Mouse (Mus musculus): ENCODE data around the gene Olfr1106.

Gene Olfr1106

GRCm38 (mm10) chr2:87052173-87052572 lies at the start of gene Olfr1106:
Olfr1106 (minus strand) TSS chr2:87052273.
- Histone ChIP-seq H3K9me3 (ENCODE audit: low read length) (no peaks in the 10 kb centered on the region), H3K4me1 (replicated peaks; ENCODE audit: low read depth, low read length) (no peaks in the 10 kb centered on the region), H3K36me3 (ENCODE audit: insufficient read depth, low read length) (no peaks in the 10 kb centered on the region), H3K27me3 (ENCODE audit: insufficient read depth, low read length) (no peaks in the 10 kb centered on the region), H3K4me3 (replicated peaks; ENCODE audit: low read length) (no peak within 1 kb of the TSS)
- TF ChIP-seq POU5F1 (IDR thresholded peaks at IDR 0.05; ENCODE audit: borderline replicate concordance, low read length) (no peak), CTCF (conservative IDR thresholded peaks at IDR 0.05; ENCODE audit: low read length) (no peak)

GRCm38 (mm10) chr2:87095908-87096307 lies 43.8 kb upstream of the Olfr1106 start, which contains the start of gene Olfr1109:
Olfr1109 (minus strand) TSS chr2:87096008.
- Histone ChIP-seq H3K4me1 (replicated peaks; ENCODE audit: low read depth, low read length) (no peaks in the 10 kb centered on the region), H3K4me3 (replicated peaks; ENCODE audit: low read length) (no peak within 1 kb of the TSS), H3K36me3 (ENCODE audit: insufficient read depth, low read length) (no peaks in the 10 kb centered on the region), H3K9me3 (ENCODE audit: low read length) (no peaks in the 10 kb centered on the region), H3K27me3 (ENCODE audit: insufficient read depth, low read length) (no peaks in the 10 kb centered on the region)
- TF ChIP-seq CTCF (conservative IDR thresholded peaks at IDR 0.05; ENCODE audit: low read length) (no peak), NANOG (IDR thresholded peaks at IDR 0.05; ENCODE audit: borderline replicate concordance, low read length) (no peak), POU5F1 (IDR thresholded peaks at IDR 0.05; ENCODE audit: borderline replicate concordance, low read length) (no peak)

GRCm38 (mm10) chr2:87075717-87076116 lies 23.6 kb upstream of the Olfr1106 start, which contains the start of gene Olfr1107:
Olfr1107 (minus strand) TSS chr2:87075817.
- Histone ChIP-seq H3K36me3 (ENCODE audit: insufficient read depth, low read length) (no peaks in the 10 kb centered on the region), H3K9me3 (ENCODE audit: low read length) (peaks cover 8% of the 10 kb centered on the region; the same call in 1 of the 2 replicates), H3K4me3 (replicated peaks; ENCODE audit: low read length) (no peak within 1 kb of the TSS), H3K27me3 (ENCODE audit: insufficient read depth, low read length) (no peaks in the 10 kb centered on the region), H3K4me1 (replicated peaks; ENCODE audit: low read depth, low read length) (no peaks in the 10 kb centered on the region)
- TF ChIP-seq POU5F1 (IDR thresholded peaks at IDR 0.05; ENCODE audit: borderline replicate concordance, low read length) (no peak), CTCF (conservative IDR thresholded peaks at IDR 0.05; ENCODE audit: low read length) (no peak), NANOG (IDR thresholded peaks at IDR 0.05; ENCODE audit: borderline replicate concordance, low read length) (no peak)

- Histone ChIP-seq H3K36me3 (ENCODE audit: insufficient read depth, low read length) (no peaks in the 10 kb centered on the region), H3K4me3 (replicated peaks; ENCODE audit: low read length) (no peak within 1 kb of the TSS), H3K9me3 (ENCODE audit: low read length) (no peaks in the 10 kb centered on the region), H3K4me1 (replicated peaks; ENCODE audit: low read depth, low read length) (no peaks in the 10 kb centered on the region), H3K27me3 (ENCODE audit: insufficient read depth, low read length) (no peaks in the 10 kb centered on the region)
- TF ChIP-seq POU5F1 (IDR thresholded peaks at IDR 0.05; ENCODE audit: borderline replicate concordance, low read length) (no peak), NANOG (IDR thresholded peaks at IDR 0.05; ENCODE audit: borderline replicate concordance, low read length) (no peak), CTCF (conservative IDR thresholded peaks at IDR 0.05; ENCODE audit: low read length) (no peak)
Observed at GRCm38 (mm10) chr2:87036431-87036830, 15.6 kb downstream of the Olfr1106 start, which contains the start of gene Olfr1105. Olfr1105 (minus strand) TSS chr2:87036531.

GRCm38 (mm10) chr2:87026980-87027379 lies 25.1 kb downstream of the Olfr1106 start, which contains the start of gene Olfr1104:
Olfr1104 (minus strand) TSS chr2:87027080.
- Histone ChIP-seq H3K27me3 (ENCODE audit: insufficient read depth, low read length) (no peaks in the 10 kb centered on the region), H3K4me1 (replicated peaks; ENCODE audit: low read depth, low read length) (no peaks in the 10 kb centered on the region)

DNA sequence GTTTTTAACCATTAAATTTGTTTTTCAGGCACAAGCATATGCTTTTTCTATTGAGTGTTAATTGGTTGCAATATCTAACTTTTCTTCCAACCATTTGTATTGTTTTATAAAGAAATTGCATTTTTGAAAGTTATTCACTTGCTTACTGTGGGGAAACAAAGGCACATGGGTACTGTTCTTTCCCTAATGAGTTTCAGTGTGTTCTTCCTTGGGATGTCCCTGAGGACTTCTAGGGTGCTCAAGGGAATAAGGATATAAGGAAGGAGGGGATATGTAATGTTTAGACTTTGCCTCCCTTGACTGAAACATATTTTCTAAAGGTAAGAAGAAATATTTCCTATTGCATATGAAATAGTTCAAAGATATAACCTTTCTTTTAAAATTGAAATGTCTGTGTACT lies 54.0 kb downstream of the Olfr1106 start, which contains the start of gene Olfr1102:
Olfr1102 (plus strand) TSS at position 301 of the 400 bp plus-strand sequence.
- H3K27me3 ChIP-seq (ENCODE audit: insufficient read depth, low read length), result no peaks in the 10 kb centered on the region
- H3K4me3 ChIP-seq (replicated peaks; ENCODE audit: low read length), result no peak within 1 kb of the TSS
- no peaks in the 10 kb centered on the region for H3K4me1 ChIP-seq (replicated peaks; ENCODE audit: low read depth, low read length)
- H3K9me3 ChIP-seq (ENCODE audit: low read length), result no peaks in the 10 kb centered on the region
- TF ChIP-seq CTCF (conservative IDR thresholded peaks at IDR 0.05; ENCODE audit: low read length), result no peak
- TF ChIP-seq POU5F1 (IDR thresholded peaks at IDR 0.05; ENCODE audit: borderline replicate concordance, low read length), result no peak
- TF ChIP-seq NANOG (IDR thresholded peaks at IDR 0.05; ENCODE audit: borderline replicate concordance, low read length), result no peak
- no peaks in the 10 kb centered on the region for H3K36me3 ChIP-seq (ENCODE audit: insufficient read depth, low read length)

More at GRCm38 (mm10) chr2:87026980-87027379, 25.1 kb downstream of the Olfr1106 start, which contains the start of gene Olfr1104:
- no peak for TF ChIP-seq POU5F1 (IDR thresholded peaks at IDR 0.05; ENCODE audit: borderline replicate concordance, low read length)
- no peak for TF ChIP-seq NANOG (IDR thresholded peaks at IDR 0.05; ENCODE audit: borderline replicate concordance, low read length)
- no peak for TF ChIP-seq CTCF (conservative IDR thresholded peaks at IDR 0.05; ENCODE audit: low read length)
- Histone ChIP-seq H3K4me3 (replicated peaks; ENCODE audit: low read length) (no peak within 1 kb of the TSS), H3K36me3 (ENCODE audit: insufficient read depth, low read length) (no peaks in the 10 kb centered on the region), H3K9me3 (ENCODE audit: low read length) (no peaks in the 10 kb centered on the region)

All from E14TG2a.4 (cell line).